Comparison of ENCODE assay signal across 8 mouse cellular contexts in genomic region chr17:46644916-46645475, GRCm38 (mm10). TPM values are rescaled to one million over a fixed set of nuclear protein-coding genes. Genes with fewer than 3 reads are reported as not detected.
DNase-seq lines count a peak whose midpoint lies in the region; ATAC-seq lines count a peak whose summit lies in the region.

No protein-coding gene starts in this region.

- H3K9ac ChIP-seq in embryonic facial prominence, embryonic 11.5 days (replicated peaks; ENCODE audit: low read length): peak overlapping the region; percentile 50
- H3K9ac ChIP-seq in limb, embryonic 13.5 days: peak overlapping the region; percentile 79
- peak overlapping the region; percentile 73 for H3K9ac ChIP-seq in midbrain, embryonic 14.5 days (replicated peaks; ENCODE audit: low read length)

- H3K4me3 ChIP-seq in embryonic facial prominence, embryonic 11.5 days (ENCODE audit: low read depth, low read length): peak overlapping the region; percentile 64
- peak overlapping the region; percentile 86 for H3K4me3 ChIP-seq in hindbrain, embryonic 10.5 days
- H3K4me3 ChIP-seq in limb, embryonic 13.5 days: peak overlapping the region; percentile 83
- H3K4me3 ChIP-seq in midbrain, embryonic 14.5 days (replicated peaks; ENCODE audit: low read depth, low read length): peak overlapping the region; percentile 72

- H3K4me2 ChIP-seq in embryonic facial prominence, embryonic 11.5 days (ENCODE audit: low read depth, low read length): peak overlapping the region; percentile 93
- peak overlapping the region; percentile 95 for H3K4me2 ChIP-seq in limb, embryonic 13.5 days (replicated peaks)
- peak overlapping the region; percentile 95 for H3K4me2 ChIP-seq in midbrain, embryonic 14.5 days (ENCODE audit: low read length)

- no peak overlapping the region for H3K27ac ChIP-seq in embryonic facial prominence, embryonic 11.5 days (replicated peaks; ENCODE audit: low read depth, low read length)
- peak overlapping the region; percentile 90 for H3K27ac ChIP-seq in hindbrain, embryonic 10.5 days
- H3K27ac ChIP-seq in limb, embryonic 13.5 days: no peak overlapping the region
- peak overlapping the region; percentile 26; the same call in 1 of the 2 replicates for H3K27ac ChIP-seq in midbrain, embryonic 14.5 days (replicated peaks; ENCODE audit: low read depth, low read length)

- DNase-seq in 416B (ENCODE audit: low read depth): peak; percentile 76
- DNase-seq in MN1 (ENCODE audit: low spot score): peak; percentile 55
- no peak for DNase-seq in embryonic facial prominence, embryonic 11.5 days (ENCODE audit: low spot score)
- DNase-seq in hindbrain, embryonic 10.5 days (ENCODE audit: low spot score): no peak
- no peak for DNase-seq in midbrain, embryonic 14.5 days
- DNase-seq in layer of hippocampus, adult 8-10 months (ENCODE audit: low spot score in 2 of 2): no peak
- no peak for DNase-seq in spleen, adult 12 weeks (ENCODE audit: low spot score)

- 16% methylated on average over 11 of the region's 11 CpGs for WGBS in embryonic facial prominence, embryonic 11.5 days
- WGBS in hindbrain, embryonic 10.5 days: 13% methylated on average over 11 of the region's 11 CpGs
- 11% methylated on average over 11 of the region's 11 CpGs for WGBS in limb, embryonic 13.5 days
- WGBS in midbrain, embryonic 14.5 days: 12% methylated on average over 11 of the region's 11 CpGs

- H3K36me3 ChIP-seq in embryonic facial prominence, embryonic 11.5 days (replicated peaks; ENCODE audit: control insufficient read depth, insufficient read depth, low read depth, low read length): no peaks in the 10 kb centered on the region
- H3K36me3 ChIP-seq in hindbrain, embryonic 10.5 days: peaks cover 41% of the 10 kb centered on the region
- peaks cover 46% of the 10 kb centered on the region for H3K36me3 ChIP-seq in limb, embryonic 13.5 days
- H3K36me3 ChIP-seq in midbrain, embryonic 14.5 days (ENCODE audit: control insufficient read depth, insufficient read depth, low read length): peaks cover 35% of the 10 kb centered on the region

- H3K27me3 ChIP-seq in embryonic facial prominence, embryonic 11.5 days (ENCODE audit: control insufficient read depth, insufficient read depth, low read length): no peaks in the 10 kb centered on the region
- no peaks in the 10 kb centered on the region for H3K27me3 ChIP-seq in hindbrain, embryonic 10.5 days (ENCODE audit: insufficient read depth, poor library complexity, severe bottlenecking)
- no peaks in the 10 kb centered on the region for H3K27me3 ChIP-seq in limb, embryonic 13.5 days
- no peaks in the 10 kb centered on the region for H3K27me3 ChIP-seq in midbrain, embryonic 14.5 days (ENCODE audit: control insufficient read depth, insufficient read depth, low read length)

- no peaks in the 10 kb centered on the region for H3K9me3 ChIP-seq in embryonic facial prominence, embryonic 11.5 days (replicated peaks; ENCODE audit: control insufficient read depth, low read length)
- no peaks in the 10 kb centered on the region for H3K9me3 ChIP-seq in hindbrain, embryonic 10.5 days
- no peaks in the 10 kb centered on the region for H3K9me3 ChIP-seq in limb, embryonic 13.5 days
- H3K9me3 ChIP-seq in midbrain, embryonic 14.5 days (ENCODE audit: control insufficient read depth, low read length): no peaks in the 10 kb centered on the region

- no peak for ATAC-seq in embryonic facial prominence, embryonic 11.5 days (replicated peaks; ENCODE audit: insufficient number of reproducible peaks, low FRiP score, low TSS enrichment, low read depth)
- no peak for ATAC-seq in limb, embryonic 13.5 days (ENCODE audit: low FRiP score, low read depth)
- no peak for ATAC-seq in midbrain, embryonic 14.5 days (ENCODE audit: low FRiP score, low TSS enrichment)

- H3K4me1 ChIP-seq in embryonic facial prominence, embryonic 11.5 days (ENCODE audit: control insufficient read depth, insufficient read depth, low read length): peaks cover 3% of the 10 kb centered on the region
- H3K4me1 ChIP-seq in hindbrain, embryonic 10.5 days (replicated peaks): peaks cover 34% of the 10 kb centered on the region
- H3K4me1 ChIP-seq in limb, embryonic 13.5 days: peaks cover 28% of the 10 kb centered on the region
- peaks cover 25% of the 10 kb centered on the region for H3K4me1 ChIP-seq in midbrain, embryonic 14.5 days (ENCODE audit: control insufficient read depth, insufficient read depth, low read length)

RNA-seq across cellular contexts. Expression of gene Klc4, which starts 0.8 kb away (rescaled TPM):
- 17.7 and 22.5 TPM in 2 replicates for polyA plus RNA-seq in embryonic facial prominence, embryonic 11.5 days (2014; fragmentation: Nextera tagmentation; extraction: Ambion mirVana)
- 35.3 and 38.1 TPM in 2 replicates for polyA plus RNA-seq in hindbrain, embryonic 10.5 days (2016; fragmentation: Nextera tagmentation; extraction: Ambion mirVana)
- 26.4 and 26.5 TPM in 2 replicates for polyA plus RNA-seq in limb, embryonic 13.5 days (2015; fragmentation: Nextera tagmentation; extraction: Ambion mirVana)
- 32.8 and 33.4 TPM in 2 replicates for polyA plus RNA-seq in midbrain, embryonic 14.5 days (2014; fragmentation: Nextera tagmentation; extraction: Ambion mirVana)
- total RNA-seq in layer of hippocampus, adult 8-10 months (2022): 10 to 100 TPM; 18.9 to 21.8 (median 21.1) TPM

RNA-seq across cellular contexts. Expression of gene Mrpl2, which starts 1.0 kb away (rescaled TPM):
- 114 and 117 TPM in 2 replicates for polyA plus RNA-seq in embryonic facial prominence, embryonic 11.5 days (2014; fragmentation: Nextera tagmentation; extraction: Ambion mirVana)
- 115 and 119 TPM in 2 replicates for polyA plus RNA-seq in hindbrain, embryonic 10.5 days (2016; fragmentation: Nextera tagmentation; extraction: Ambion mirVana)
- 104 and 106 TPM in 2 replicates for polyA plus RNA-seq in limb, embryonic 13.5 days (2015; fragmentation: Nextera tagmentation; extraction: Ambion mirVana)
- polyA plus RNA-seq in midbrain, embryonic 14.5 days (2014; fragmentation: Nextera tagmentation; extraction: Ambion mirVana): 73.2 and 78.0 TPM in 2 replicates
- 10 to 100 TPM; 43.7 to 60.5 (median 51.2) TPM for total RNA-seq in layer of hippocampus, adult 8-10 months (2022)

RNA-seq across cellular contexts. Expression of gene Cul7, which starts 5.1 kb away (rescaled TPM):
- polyA plus RNA-seq in embryonic facial prominence, embryonic 11.5 days (2014; fragmentation: Nextera tagmentation; extraction: Ambion mirVana): 27.9 and 28.1 TPM in 2 replicates
- 40.7 and 45.5 TPM in 2 replicates for polyA plus RNA-seq in hindbrain, embryonic 10.5 days (2016; fragmentation: Nextera tagmentation; extraction: Ambion mirVana)
- polyA plus RNA-seq in limb, embryonic 13.5 days (2015; fragmentation: Nextera tagmentation; extraction: Ambion mirVana): 63.2 and 66.0 TPM in 2 replicates
- 32.3 and 32.9 TPM in 2 replicates for polyA plus RNA-seq in midbrain, embryonic 14.5 days (2014; fragmentation: Nextera tagmentation; extraction: Ambion mirVana)
- 10 to 100 TPM; 22.6 to 26.4 (median 23.4) TPM for total RNA-seq in layer of hippocampus, adult 8-10 months (2022)

RNA-seq across cellular contexts. Expression of gene Ptk7, which starts 15.7 kb away (rescaled TPM):
- 25.7 and 34.5 TPM in 2 replicates for polyA plus RNA-seq in embryonic facial prominence, embryonic 11.5 days (2014; fragmentation: Nextera tagmentation; extraction: Ambion mirVana)
- 67.2 and 76.8 TPM in 2 replicates for polyA plus RNA-seq in hindbrain, embryonic 10.5 days (2016; fragmentation: Nextera tagmentation; extraction: Ambion mirVana)
- 128 and 138 TPM in 2 replicates for polyA plus RNA-seq in limb, embryonic 13.5 days (2015; fragmentation: Nextera tagmentation; extraction: Ambion mirVana)
- 19.6 and 20.0 TPM in 2 replicates for polyA plus RNA-seq in midbrain, embryonic 14.5 days (2014; fragmentation: Nextera tagmentation; extraction: Ambion mirVana)
- total RNA-seq in layer of hippocampus, adult 8-10 months (2022): 1 to 10 TPM; 8.2 to 9.2 (median 8.9) TPM

RNA-seq across cellular contexts. Expression of gene Rrp36, which starts 29.2 kb away (rescaled TPM):
- 54.0 and 61.6 TPM in 2 replicates for polyA plus RNA-seq in embryonic facial prominence, embryonic 11.5 days (2014; fragmentation: Nextera tagmentation; extraction: Ambion mirVana)
- polyA plus RNA-seq in hindbrain, embryonic 10.5 days (2016; fragmentation: Nextera tagmentation; extraction: Ambion mirVana): 65.7 and 67.5 TPM in 2 replicates
- 67.6 and 73.9 TPM in 2 replicates for polyA plus RNA-seq in limb, embryonic 13.5 days (2015; fragmentation: Nextera tagmentation; extraction: Ambion mirVana)
- 35.3 and 40.5 TPM in 2 replicates for polyA plus RNA-seq in midbrain, embryonic 14.5 days (2014; fragmentation: Nextera tagmentation; extraction: Ambion mirVana)
- 10 to 100 TPM; 12.1 to 20.5 (median 17.0) TPM for total RNA-seq in layer of hippocampus, adult 8-10 months (2022)

Comparison
In these comparisons a context has a peak if more than half of its experiments do, and no peak if none do; other contexts are left out.
1. DNase-seq: peak in 416B (single experiment) and MN1 (single experiment); none in embryonic facial prominence, embryonic 11.5 days (single experiment), hindbrain, embryonic 10.5 days (single experiment), midbrain, embryonic 14.5 days (single experiment), layer of hippocampus, adult 8-10 months (0 of 2) and spleen, adult 12 weeks (single experiment).
2. H3K27ac ChIP-seq: peak in hindbrain, embryonic 10.5 days (single experiment) and midbrain, embryonic 14.5 days (single experiment); none in embryonic facial prominence, embryonic 11.5 days (single experiment) and limb, embryonic 13.5 days (single experiment).
3. Peak in every context shown above with its lines, with median percentiles within 50 percentile points of each other: H3K4me2 ChIP-seq, H3K4me3 ChIP-seq and H3K9ac ChIP-seq.